Mouse (Mus musculus) midbrain, embryonic 11.5 days (tissue): Measurements from ENCODE around the gene Oip5. TPM values are rescaled to one million over a fixed set of nuclear protein-coding genes. Genes with fewer than 3 reads are reported as not detected.

Experiments
- ATAC-seq: fragments of 200-750 bp; cut with Nextera tagmentation; 2 replicates; pipeline ENCODE4 v1.8.0; 2017; ENCODE audit warnings: moderate TSS enrichment, moderate library complexity; ENCODE audit not compliant: low FRiP score
- DNase-seq: peaks from one replicate; pipeline ENCODE4 v3.0.0; 2015; ENCODE audit warnings: low spot score; ENCODE audit errors: missing footprints
- H3K27ac ChIP-seq: fragments of 300-500 bp; sonication (generic); 2 replicates; pipeline ENCODE4 v1.5.1; 2014; ENCODE audit warnings: low read depth, low read length
- H3K27me3 ChIP-seq: fragments of 300-500 bp; sonication (generic); 2 replicates; pipeline ENCODE4 v1.6.1; 2014; ENCODE audit warnings: mild to moderate bottlenecking, low read length, moderate library complexity, mixed read lengths; ENCODE audit not compliant: control insufficient read depth, insufficient read depth
- H3K36me3 ChIP-seq: fragments of 300-500 bp; sonication (generic); 2 replicates; pipeline ENCODE4 v1.6.1; 2014; ENCODE audit warnings: mild to moderate bottlenecking, low read length, moderate library complexity, mixed read lengths; ENCODE audit not compliant: control insufficient read depth, insufficient read depth
- H3K4me1 ChIP-seq: fragments of 300-500 bp; sonication (generic); 2 replicates; pipeline ENCODE4 v1.6.1; 2014; ENCODE audit warnings: low read length; ENCODE audit not compliant: control insufficient read depth, insufficient read depth
- H3K4me2 ChIP-seq: fragments of 300-500 bp; sonication (generic); 2 replicates; pipeline ENCODE4 v1.6.1; 2014; ENCODE audit warnings: mild to moderate bottlenecking, moderate library complexity
- H3K4me3 ChIP-seq: fragments of 300-500 bp; sonication (generic); 2 replicates; pipeline ENCODE4 v1.5.1; 2014; ENCODE audit warnings: low read depth, low read length
- H3K9ac ChIP-seq: fragments of 300-500 bp; sonication (generic); 2 replicates; pipeline ENCODE4 v1.6.1; 2014; ENCODE audit warnings: low read length
- H3K9me3 ChIP-seq: fragments of 300-500 bp; sonication (generic); 2 replicates; pipeline ENCODE4 v1.6.1; 2016; ENCODE audit warnings: low read length; ENCODE audit not compliant: control insufficient read depth
- WGBS: fragments of 180-500 bp; shearing (Covaris S2); extraction: QIAGEN DNeasy Blood & Tissue Kit; methylation state at CpG from one replicate; pipeline ENCODE4 v1.1.7; 2014; 5-methylcytosine and 5-hydroxymethylcytosine counted together
- polyA plus RNA-seq: library from polyadenylated mRNA; unstranded; fragments of >200 nt; fragmentation: Nextera tagmentation; extraction: Ambion mirVana; gene quantifications from 2 replicates; pipeline ENCODE4 v1.2.1, GENCODE M21; 2014

Gene Oip5
- polyA plus RNA-seq, 1 experiment from 2014 or later, result 38.0 TPM

GRCm38 (mm10) chr2:119565284-119565683, 53.0 kb downstream of the Oip5 start:
- Histone ChIP-seq H3K9me3 (no peaks in the 10 kb centered on the region), H3K4me1 (no peaks in the 10 kb centered on the region), H3K4me3 (no peak overlapping the region), H3K4me2 (no peak overlapping the region), H3K9ac (no peak overlapping the region), H3K36me3 (no peaks in the 10 kb centered on the region), H3K27me3 (no peaks in the 10 kb centered on the region), H3K27ac (no peak overlapping the region)
- WGBS, result 96% methylated on average over 4 of the region's 4 CpGs
- DNase-seq (no peak), ATAC-seq (no peak)

- H3K27ac ChIP-seq, result no peak overlapping the region
- H3K36me3 ChIP-seq, result no peaks in the 10 kb centered on the region
- no peak overlapping the region for H3K9ac ChIP-seq
- no peaks in the 10 kb centered on the region for H3K9me3 ChIP-seq
- no peaks in the 10 kb centered on the region for H3K4me1 ChIP-seq
- DNase-seq (no peak), ATAC-seq (no peak)
- H3K27me3 ChIP-seq, result no peaks in the 10 kb centered on the region
- no peak overlapping the region for H3K4me3 ChIP-seq
- H3K4me2 ChIP-seq, result no peak overlapping the region
- 91% methylated on average over 3 of the region's 3 CpGs for WGBS
Measured at GRCm38 (mm10) chr2:119561794-119562193, 56.5 kb downstream of the Oip5 start.

Other genes starting within 250 kb of the Oip5 start
- gene Ino80, start 140.8 kb downstream of the Oip5 start, polyA plus RNA-seq, result 3.9 and 4.3 TPM in 2 replicates
- 0.20 and 0.69 TPM in 2 replicates for gene Exd1, start 70.8 kb downstream of the Oip5 start, polyA plus RNA-seq
- gene Chp1, start 70.8 kb downstream of the Oip5 start, polyA plus RNA-seq, result 56.2 and 61.4 TPM in 2 replicates
- gene Nusap1, start 171 bp downstream of the Oip5 start, polyA plus RNA-seq, result 121 and 130 TPM in 2 replicates
- gene Ndufaf1, start 44.4 kb upstream of the Oip5 start, polyA plus RNA-seq, result 40.3 and 47.6 TPM in 2 replicates
- gene Rtf1, start 56.6 kb upstream of the Oip5 start, polyA plus RNA-seq, result 32.1 and 34.5 TPM in 2 replicates
- 1.2 and 1.4 TPM in 2 replicates for gene Itpka, start 123.9 kb upstream of the Oip5 start, polyA plus RNA-seq
- 0.05 TPM in 1 of 2 replicates, not detected in the other for gene Ltk, start 142.0 kb upstream of the Oip5 start, polyA plus RNA-seq
- 18.2 and 22.8 TPM in 2 replicates for gene Rpap1, start 169.1 kb upstream of the Oip5 start, polyA plus RNA-seq
- 19.1 and 22.6 TPM in 2 replicates for gene Tyro3, start 179.3 kb upstream of the Oip5 start, polyA plus RNA-seq